8 mouse cellular contexts compared by ENCODE assay signal in the genomic region with DNA sequence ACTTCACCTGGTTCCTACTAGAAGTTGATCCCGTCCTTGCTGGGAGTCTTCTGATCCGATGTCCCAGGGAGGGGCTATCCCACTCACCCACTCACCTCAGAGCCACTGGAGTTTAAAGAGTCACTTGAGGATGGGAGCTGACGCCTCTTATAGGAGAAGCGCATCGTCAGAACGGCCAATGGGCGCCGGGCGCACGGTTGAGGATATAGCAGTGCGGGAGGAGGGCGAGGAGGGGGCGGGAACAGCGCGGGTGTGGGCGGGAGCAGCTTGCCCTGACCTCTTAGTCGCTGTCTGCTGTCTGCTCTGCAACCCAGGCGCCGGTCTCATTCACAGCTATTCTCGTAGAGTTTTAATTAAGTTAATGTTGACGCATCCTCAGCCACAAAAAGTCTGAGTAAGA. TPM values are rescaled to one million over a fixed set of nuclear protein-coding genes. Genes with fewer than 3 reads are reported as not detected.
DNase-seq lines count a peak whose midpoint lies in the region; ATAC-seq lines count a peak whose summit lies in the region.

No protein-coding gene starts in this region.

- no peak overlapping the region for H3K27ac ChIP-seq in lung, embryonic 15.5 days
- H3K27ac ChIP-seq in embryonic facial prominence, embryonic 13.5 days = no peak overlapping the region
- no peak overlapping the region for H3K27ac ChIP-seq in neural tube, embryonic 14.5 days (ENCODE audit: low read depth, low read length)

- H3K4me1 ChIP-seq in lung, embryonic 15.5 days = peaks cover 7% of the 10 kb centered on the region; the same call in 1 of the 2 replicates
- H3K4me1 ChIP-seq in embryonic facial prominence, embryonic 13.5 days = peaks cover 10% of the 10 kb centered on the region
- no peaks in the 10 kb centered on the region for H3K4me1 ChIP-seq in neural tube, embryonic 14.5 days (ENCODE audit: control insufficient read depth, insufficient read depth, low read length)

- no peak; the same call in 1 of the 2 replicates for ATAC-seq in lung, embryonic 15.5 days (ENCODE audit: borderline replicate concordance, extremely low read depth, low FRiP score, low TSS enrichment)
- ATAC-seq in embryonic facial prominence, embryonic 13.5 days (ENCODE audit: insufficient number of reproducible peaks, insufficient read depth, low FRiP score, low TSS enrichment, low read depth) = no peak
- 0 out of 2 replicates have a peak, but pooled peaks have one; percentile 56 for ATAC-seq in neural tube, embryonic 14.5 days (ENCODE audit: low read depth)

- H3K27me3 ChIP-seq in lung, embryonic 15.5 days = peaks cover 27% of the 10 kb centered on the region
- H3K27me3 ChIP-seq in embryonic facial prominence, embryonic 13.5 days = peaks cover 27% of the 10 kb centered on the region
- H3K27me3 ChIP-seq in neural tube, embryonic 14.5 days (ENCODE audit: control insufficient read depth, insufficient read depth, low read length) = 0 out of 2 replicates have a peak, but pooled peaks cover 4% of the 10 kb centered on the region

- H3K36me3 ChIP-seq in lung, embryonic 15.5 days = no peaks in the 10 kb centered on the region
- no peaks in the 10 kb centered on the region for H3K36me3 ChIP-seq in embryonic facial prominence, embryonic 13.5 days
- H3K36me3 ChIP-seq in neural tube, embryonic 14.5 days (ENCODE audit: control insufficient read depth, insufficient read depth, low read length) = no peaks in the 10 kb centered on the region

- WGBS in lung, embryonic 15.5 days = 2% methylated on average over 21 of the region's 21 CpGs
- WGBS in embryonic facial prominence, embryonic 13.5 days = under 1% methylated on average over 21 of the region's 21 CpGs
- WGBS in neural tube, embryonic 14.5 days = 4% methylated on average over 21 of the region's 21 CpGs

- H3K4me3 ChIP-seq in lung, embryonic 15.5 days = no peak overlapping the region
- H3K4me3 ChIP-seq in embryonic facial prominence, embryonic 13.5 days = peak overlapping the region; percentile 9; the same call in 1 of the 2 replicates
- no peak overlapping the region for H3K4me3 ChIP-seq in neural tube, embryonic 14.5 days (ENCODE audit: low read depth, low read length)

- no peak for DNase-seq in lung, postnatal 36 days
- DNase-seq in kidney, postnatal 4 days = peak; percentile 24 to 43
- DNase-seq in spleen, adult 12 weeks (ENCODE audit: low spot score) = no peak
- DNase-seq in T-cell, adult 2 months (ENCODE audit: low spot score) = no peak
- no peak for DNase-seq in urinary bladder, adult 2 months (ENCODE audit: low spot score)

- no peaks in the 10 kb centered on the region for H3K9me3 ChIP-seq in lung, embryonic 15.5 days
- H3K9me3 ChIP-seq in embryonic facial prominence, embryonic 13.5 days = no peaks in the 10 kb centered on the region
- H3K9me3 ChIP-seq in neural tube, embryonic 14.5 days (ENCODE audit: control insufficient read depth, low read length) = no peaks in the 10 kb centered on the region

- no peak overlapping the region for H3K9ac ChIP-seq in lung, embryonic 15.5 days
- H3K9ac ChIP-seq in embryonic facial prominence, embryonic 13.5 days = peak overlapping the region; percentile 27; the same call in 1 of the 2 replicates
- H3K9ac ChIP-seq in neural tube, embryonic 14.5 days (replicated peaks; ENCODE audit: low read depth, low read length) = no peak overlapping the region

- H3K4me2 ChIP-seq in lung, embryonic 15.5 days = peak overlapping the region; percentile 25; the same call in 1 of the 2 replicates
- peak overlapping the region; percentile 49 for H3K4me2 ChIP-seq in embryonic facial prominence, embryonic 13.5 days
- H3K4me2 ChIP-seq in neural tube, embryonic 14.5 days (ENCODE audit: low read depth, low read length) = peak overlapping the region; percentile 37; the same call in 1 of the 2 replicates

RNA-seq across cellular contexts. Expression of a gene that starts 5.1 kb away (rescaled TPM):
- polyA plus RNA-seq in lung, embryonic 15.5 days (2015; fragmentation: Nextera tagmentation; extraction: Ambion mirVana) = 0.39 and 0.55 TPM in 2 replicates
- 0.25 and 0.34 TPM in 2 replicates for polyA plus RNA-seq in embryonic facial prominence, embryonic 13.5 days (2015; fragmentation: Nextera tagmentation; extraction: Ambion mirVana)
- polyA plus RNA-seq in neural tube, embryonic 14.5 days (2014; fragmentation: Nextera tagmentation; extraction: Ambion mirVana) = 0.43 and 0.76 TPM in 2 replicates
- polyA plus RNA-seq in urinary bladder, adult 2 months (2012; rRNA removed) = 0.12 TPM in 2 replicates

RNA-seq across cellular contexts. Expression of a gene that starts 27.6 kb away (rescaled TPM):
- polyA plus RNA-seq in lung, embryonic 15.5 days (2015; fragmentation: Nextera tagmentation; extraction: Ambion mirVana) = 13.3 and 14.4 TPM in 2 replicates
- 15.4 and 17.1 TPM in 2 replicates for polyA plus RNA-seq in embryonic facial prominence, embryonic 13.5 days (2015; fragmentation: Nextera tagmentation; extraction: Ambion mirVana)
- polyA plus RNA-seq in neural tube, embryonic 14.5 days (2014; fragmentation: Nextera tagmentation; extraction: Ambion mirVana) = 35.8 and 46.3 TPM in 2 replicates
- polyA plus RNA-seq in urinary bladder, adult 2 months (2012; rRNA removed) = 7.2 and 7.5 TPM in 2 replicates

RNA-seq across cellular contexts. Expression of a gene that starts 43.2 kb away (rescaled TPM):
- polyA plus RNA-seq in lung, embryonic 15.5 days (2015; fragmentation: Nextera tagmentation; extraction: Ambion mirVana) = 32.2 and 32.9 TPM in 2 replicates
- polyA plus RNA-seq in embryonic facial prominence, embryonic 13.5 days (2015; fragmentation: Nextera tagmentation; extraction: Ambion mirVana) = 33.3 and 35.8 TPM in 2 replicates
- 15.4 and 16.7 TPM in 2 replicates for polyA plus RNA-seq in neural tube, embryonic 14.5 days (2014; fragmentation: Nextera tagmentation; extraction: Ambion mirVana)
- polyA plus RNA-seq in urinary bladder, adult 2 months (2012; rRNA removed) = 8.5 TPM in 2 replicates

RNA-seq across cellular contexts. Expression of a gene that starts 48.2 kb away (rescaled TPM):
- polyA plus RNA-seq in lung, embryonic 15.5 days (2015; fragmentation: Nextera tagmentation; extraction: Ambion mirVana) = 0.16 and 0.40 TPM in 2 replicates
- 0.11 and 0.13 TPM in 2 replicates for polyA plus RNA-seq in embryonic facial prominence, embryonic 13.5 days (2015; fragmentation: Nextera tagmentation; extraction: Ambion mirVana)
- polyA plus RNA-seq in neural tube, embryonic 14.5 days (2014; fragmentation: Nextera tagmentation; extraction: Ambion mirVana) = 0.49 and 1.0 TPM in 2 replicates
- polyA plus RNA-seq in urinary bladder, adult 2 months (2012; rRNA removed) = 0.87 and 1.7 TPM in 2 replicates

Comparison
In these comparisons a context has a peak if more than half of its experiments do, and no peak if none do; other contexts are left out.
1. DNase-seq: peak in kidney, postnatal 4 days (2 of 2); none in lung, postnatal 36 days (single experiment), spleen, adult 12 weeks (single experiment), T-cell, adult 2 months (single experiment) and urinary bladder, adult 2 months (single experiment).
2. Peak in every context shown above with its lines, with median percentiles within 50 percentile points of each other: H3K4me2 ChIP-seq.